Mouse (Mus musculus): ENCODE data around the gene Tmem232. TPM values are rescaled to one million over a fixed set of nuclear protein-coding genes. Genes with fewer than 3 reads are reported as not detected.
"Not testable (repeated sequence)": the region's sequence is repeated elsewhere in the genome, so short reads cannot be mapped to it uniquely, and the experiment has no call there.

Gene Tmem232
- total and polyA plus RNA-seq, 2 experiments, result not detected

GRCm38 (mm10) chr17:65527529-65527928 is 13.1 kb downstream of the Tmem232 start:
- Histone ChIP-seq H3K36me3 (ENCODE audit: control insufficient read depth, insufficient read depth, low read length) (no peaks in the 10 kb centered on the region), H3K9ac (ENCODE audit: low read depth, low read length) (no peak overlapping the region), H3K27ac (replicated peaks; ENCODE audit: insufficient read depth, low read depth, low read length) (no peak overlapping the region), H3K4me3 (ENCODE audit: insufficient read depth, low read depth, low read length) (no peak overlapping the region), H3K4me1 (ENCODE audit: control insufficient read depth, insufficient read depth, low read length) (no peaks in the 10 kb centered on the region), H3K27me3 (ENCODE audit: control insufficient read depth, insufficient read depth, low read length) (no peaks in the 10 kb centered on the region), H3K79me2 (ENCODE audit: control insufficient read depth, insufficient read depth, low read length) (no peaks in the 10 kb centered on the region)
- DNase-seq (ENCODE audit: extremely low read depth, low read depth, low spot score), result no peak
- TF ChIP-seq POLR2A (IDR thresholded peaks at IDR 0.05; ENCODE audit: extremely low read depth, insufficient read depth, low read length), result no peak
- TF ChIP-seq CTCF (IDR thresholded peaks at IDR 0.05; ENCODE audit: low read depth, low read length), result no peak
- 74% methylated on average over 5 of the region's 5 CpGs for WGBS

- no peaks in the 10 kb centered on the region for H3K4me1 ChIP-seq (ENCODE audit: control insufficient read depth, insufficient read depth, low read length)
- H3K36me3 ChIP-seq (ENCODE audit: control insufficient read depth, insufficient read depth, low read length), result no peaks in the 10 kb centered on the region
- WGBS, result 80% methylated on average over 3 of the region's 3 CpGs
- TF ChIP-seq POLR2A (IDR thresholded peaks at IDR 0.05; ENCODE audit: extremely low read depth, insufficient read depth, low read length) (no peak), CTCF (IDR thresholded peaks at IDR 0.05; ENCODE audit: low read depth, low read length) (no peak)
- H3K4me3 ChIP-seq (ENCODE audit: insufficient read depth, low read depth, low read length), result no peak overlapping the region
- H3K79me2 ChIP-seq (ENCODE audit: control insufficient read depth, insufficient read depth, low read length), result no peaks in the 10 kb centered on the region
- DNase-seq (ENCODE audit: extremely low read depth, low read depth, low spot score), result no peak
- no peak overlapping the region for H3K27ac ChIP-seq (replicated peaks; ENCODE audit: insufficient read depth, low read depth, low read length)
- no peaks in the 10 kb centered on the region for H3K27me3 ChIP-seq (ENCODE audit: control insufficient read depth, insufficient read depth, low read length)
- no peak overlapping the region for H3K9ac ChIP-seq (ENCODE audit: low read depth, low read length)
Observed at GRCm38 (mm10) chr17:65513517-65513916, 27.1 kb downstream of the Tmem232 start.

GRCm38 (mm10) chr17:65484654-65485053 is 55.9 kb downstream of the Tmem232 start:
- Histone ChIP-seq H3K79me2 (ENCODE audit: control insufficient read depth, insufficient read depth, low read length) (no peaks in the 10 kb centered on the region), H3K27ac (replicated peaks; ENCODE audit: insufficient read depth, low read depth, low read length) (no peak overlapping the region), H3K27me3 (ENCODE audit: control insufficient read depth, insufficient read depth, low read length) (no peaks in the 10 kb centered on the region), H3K36me3 (ENCODE audit: control insufficient read depth, insufficient read depth, low read length) (no peaks in the 10 kb centered on the region), H3K4me3 (ENCODE audit: insufficient read depth, low read depth, low read length) (no peak overlapping the region), H3K4me1 (ENCODE audit: control insufficient read depth, insufficient read depth, low read length) (no peaks in the 10 kb centered on the region), H3K9ac (ENCODE audit: low read depth, low read length) (no peak overlapping the region)
- no peak for DNase-seq (ENCODE audit: extremely low read depth, low read depth, low spot score)
- no peak for TF ChIP-seq CTCF (IDR thresholded peaks at IDR 0.05; ENCODE audit: low read depth, low read length)
- 54% methylated on average over 10 of the region's 10 CpGs for WGBS

- H3K9ac ChIP-seq (ENCODE audit: low read depth, low read length), result no peak overlapping the region
- H3K4me3 ChIP-seq (ENCODE audit: insufficient read depth, low read depth, low read length), result no peak overlapping the region
- WGBS, result 90% methylated on average over 10 of the region's 10 CpGs
- TF ChIP-seq CTCF (IDR thresholded peaks at IDR 0.05; ENCODE audit: low read depth, low read length) (no peak), POLR2A (IDR thresholded peaks at IDR 0.05; ENCODE audit: extremely low read depth, insufficient read depth, low read length) (no peak)
- H3K27ac ChIP-seq (replicated peaks; ENCODE audit: insufficient read depth, low read depth, low read length), result no peak overlapping the region
- no peaks in the 10 kb centered on the region for H3K79me2 ChIP-seq (ENCODE audit: control insufficient read depth, insufficient read depth, low read length)
- no peaks in the 10 kb centered on the region for H3K27me3 ChIP-seq (ENCODE audit: control insufficient read depth, insufficient read depth, low read length)
- H3K36me3 ChIP-seq (ENCODE audit: control insufficient read depth, insufficient read depth, low read length), result no peaks in the 10 kb centered on the region
- DNase-seq (ENCODE audit: extremely low read depth, low read depth, low spot score), result no peak
- H3K4me1 ChIP-seq (ENCODE audit: control insufficient read depth, insufficient read depth, low read length), result no peaks in the 10 kb centered on the region
Observed at GRCm38 (mm10) chr17:65476747-65477146, 63.8 kb downstream of the Tmem232 start.

GRCm38 (mm10) chr17:65450818-65451217 is 89.8 kb downstream of the Tmem232 start:
- TF ChIP-seq CTCF (IDR thresholded peaks at IDR 0.05; ENCODE audit: low read depth, low read length) (no peak), POLR2A (IDR thresholded peaks at IDR 0.05; ENCODE audit: extremely low read depth, insufficient read depth, low read length) (no peak)
- DNase-seq (ENCODE audit: extremely low read depth, low read depth, low spot score), result no peak
- Histone ChIP-seq H3K27me3 (ENCODE audit: control insufficient read depth, insufficient read depth, low read length) (no peaks in the 10 kb centered on the region), H3K9ac (ENCODE audit: low read depth, low read length) (no peak overlapping the region), H3K79me2 (ENCODE audit: control insufficient read depth, insufficient read depth, low read length) (no peaks in the 10 kb centered on the region), H3K27ac (replicated peaks; ENCODE audit: insufficient read depth, low read depth, low read length) (no peak overlapping the region), H3K4me1 (ENCODE audit: control insufficient read depth, insufficient read depth, low read length) (no peaks in the 10 kb centered on the region), H3K4me3 (ENCODE audit: insufficient read depth, low read depth, low read length) (no peak overlapping the region), H3K36me3 (ENCODE audit: control insufficient read depth, insufficient read depth, low read length) (no peaks in the 10 kb centered on the region)

GRCm38 (mm10) chr17:65437906-65438305 is 102.7 kb downstream of the Tmem232 start:
- not testable (repeated sequence) for H3K36me3 ChIP-seq (ENCODE audit: control insufficient read depth, insufficient read depth, low read length); H3K4me1 ChIP-seq (ENCODE audit: control insufficient read depth, insufficient read depth, low read length); H3K4me3 ChIP-seq (ENCODE audit: insufficient read depth, low read depth, low read length); DNase-seq (ENCODE audit: extremely low read depth, low read depth, low spot score); H3K27ac ChIP-seq (replicated peaks; ENCODE audit: insufficient read depth, low read depth, low read length); H3K79me2 ChIP-seq (ENCODE audit: control insufficient read depth, insufficient read depth, low read length); H3K27me3 ChIP-seq (ENCODE audit: control insufficient read depth, insufficient read depth, low read length); H3K9ac ChIP-seq (ENCODE audit: low read depth, low read length)
- 87% methylated on average over 12 of the region's 12 CpGs for WGBS
